Mouse (Mus musculus) layer of hippocampus, adult 9-10 months (tissue): ENCODE measurements at regions not wholly inside any gene's neighbourhood (a gene's known extent, or its start where the extent isn't known, plus 50 kb on each side); places are given as distances from the start of the nearest gene placed in this dataset.

ENCODE experiments used
- DNase-seq: peaks from one replicate; pipeline ENCODE4 v3.0.0; 2022; ENCODE audit warnings: low spot score

DNA sequence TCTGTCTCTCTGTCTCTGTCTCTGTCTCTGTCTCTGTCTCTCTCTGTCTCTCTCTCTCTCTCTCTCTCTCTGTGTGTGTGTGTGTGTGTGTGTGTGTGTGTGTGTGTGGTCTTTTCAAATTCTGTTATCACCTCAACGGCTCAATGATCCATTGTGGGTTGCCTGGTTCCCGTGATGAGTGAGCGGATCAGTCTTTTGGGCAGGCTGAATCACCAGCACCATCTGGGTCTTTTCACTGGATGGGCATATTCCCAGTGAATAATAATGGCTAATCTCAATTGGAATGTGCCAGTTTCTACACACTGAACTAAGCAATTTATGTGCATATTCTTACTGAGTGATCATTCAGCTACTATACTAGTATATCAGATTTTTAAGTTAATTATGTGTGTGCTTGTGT is 216.4 kb downstream of the Lmx1a start:
- peak; percentile 41 for DNase-seq

DNA sequence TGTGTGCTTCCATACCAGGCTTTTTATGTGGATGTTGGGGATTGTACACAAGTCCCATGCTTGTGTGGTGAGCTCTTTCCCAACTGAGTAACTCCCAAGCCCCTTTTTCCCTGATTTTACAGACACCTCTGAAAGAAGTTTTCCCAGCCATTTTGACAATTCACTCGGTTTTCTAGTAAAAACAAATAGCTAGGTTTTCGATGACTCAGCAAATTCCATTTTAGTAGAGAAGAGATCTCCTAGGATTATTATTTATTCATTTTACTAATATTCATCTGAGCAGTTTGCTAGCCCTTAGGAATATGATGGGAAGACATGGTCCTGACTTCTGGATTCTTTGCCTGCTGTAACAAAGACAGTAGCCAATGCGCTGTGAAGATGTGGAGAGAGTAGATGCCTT is 223.0 kb downstream of the Lmx1a start:
- no peak for DNase-seq

DNA sequence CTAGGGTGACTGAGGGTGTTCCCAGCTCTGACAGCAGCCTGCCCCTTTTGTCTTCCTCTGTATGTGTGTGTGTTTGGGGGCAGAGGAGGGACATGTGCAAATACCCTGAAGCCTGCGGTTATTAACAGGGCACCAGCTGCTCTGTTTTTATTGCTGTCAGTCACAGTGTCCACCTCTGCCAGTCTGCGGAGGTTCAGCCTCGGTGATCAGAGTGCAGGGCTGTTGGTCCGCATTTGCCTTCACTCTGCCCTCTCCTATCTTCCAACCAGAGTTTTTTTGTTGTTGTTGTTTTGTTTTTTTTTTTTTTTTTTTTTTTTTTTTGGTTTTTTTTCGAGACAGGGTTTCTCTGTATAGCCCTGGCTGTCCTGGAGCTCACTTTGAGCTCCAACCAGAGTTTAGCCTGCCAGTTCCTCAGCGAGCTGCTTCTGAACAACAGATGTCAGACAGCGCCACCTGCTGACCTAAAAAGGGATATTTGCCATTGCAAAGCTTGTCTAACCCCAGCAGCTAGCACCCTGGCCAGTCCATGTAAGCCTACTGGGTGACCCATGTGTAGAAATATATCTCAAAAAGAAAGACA is 226.0 kb downstream of the Lmx1a start:
- peak; percentile 64 for DNase-seq

DNA sequence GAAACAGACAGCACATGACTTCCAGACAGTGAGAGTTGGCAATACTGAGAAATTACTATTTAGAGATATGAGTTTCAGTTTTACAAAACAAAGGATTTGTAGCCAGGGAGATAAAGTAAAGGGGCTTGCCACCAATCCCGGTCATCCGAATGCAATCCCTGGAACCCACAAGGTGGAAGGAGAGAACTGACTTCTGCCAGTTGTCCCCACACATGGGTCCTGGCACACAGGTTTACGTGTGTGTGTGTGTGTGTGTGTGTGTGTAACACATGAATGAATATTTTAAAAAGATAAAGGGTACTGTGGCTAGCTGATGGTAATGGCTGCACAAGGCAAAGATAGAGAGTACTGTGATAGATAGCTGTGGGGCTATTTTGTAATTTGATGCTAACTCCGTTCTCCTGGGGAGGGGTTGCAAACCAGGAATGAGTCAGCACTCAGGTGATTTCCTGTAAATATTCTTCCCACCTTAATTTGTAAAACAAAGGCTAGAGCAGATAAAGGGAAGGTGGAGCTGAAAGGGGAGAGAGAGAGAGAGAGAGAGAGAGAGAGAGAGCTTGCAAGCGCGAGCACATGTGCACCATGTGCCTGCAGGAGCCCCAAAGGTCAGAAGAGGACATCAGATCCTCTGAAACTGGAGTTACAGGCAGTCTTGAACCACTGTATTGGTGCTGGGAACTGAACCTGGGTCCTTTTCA is 226.7 kb downstream of the Lmx1a start:
- no peak for DNase-seq

DNA sequence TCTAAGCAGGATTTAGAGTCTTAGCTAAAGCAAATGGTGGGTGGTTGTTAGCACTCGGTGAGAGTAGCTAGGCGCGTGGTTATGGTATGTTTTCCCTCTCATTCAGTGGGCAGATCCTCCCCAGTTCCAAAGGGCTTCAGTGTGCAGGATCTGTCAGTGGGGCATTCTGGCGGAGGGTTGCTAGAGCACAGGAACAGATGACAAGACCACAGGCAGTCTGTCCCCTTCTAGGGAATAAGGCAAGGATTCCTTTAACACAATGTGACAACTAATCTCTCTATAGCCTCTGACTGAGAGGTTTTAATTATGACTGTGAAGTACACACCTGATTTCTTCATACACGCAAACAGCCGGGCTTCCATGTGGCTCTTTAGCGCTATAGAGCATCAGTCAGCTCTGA is 233.9 kb downstream of the Lmx1a start:
- no peak for DNase-seq

DNA sequence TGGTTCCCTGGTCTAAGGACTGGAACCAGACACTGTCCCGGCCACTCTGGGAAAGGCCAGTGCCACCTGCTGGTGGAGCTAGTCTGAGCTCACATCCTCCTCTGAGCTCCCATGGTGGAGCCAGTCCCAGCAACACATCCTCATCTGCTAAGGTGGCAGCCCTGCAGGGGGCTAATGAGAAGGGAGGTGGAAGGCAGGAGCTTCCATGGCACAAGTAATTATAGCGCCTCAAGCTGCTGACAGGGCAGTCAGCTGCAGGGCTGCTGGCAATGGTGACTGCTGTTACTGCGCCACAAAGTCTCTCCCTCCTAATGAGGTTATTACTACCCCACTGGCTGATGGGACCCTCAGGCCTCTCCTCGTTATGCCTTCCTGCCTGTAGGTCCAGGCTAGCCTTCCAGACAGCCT is 239.0 kb downstream of the Lmx1a start:
- DNase-seq: no peak

DNA sequence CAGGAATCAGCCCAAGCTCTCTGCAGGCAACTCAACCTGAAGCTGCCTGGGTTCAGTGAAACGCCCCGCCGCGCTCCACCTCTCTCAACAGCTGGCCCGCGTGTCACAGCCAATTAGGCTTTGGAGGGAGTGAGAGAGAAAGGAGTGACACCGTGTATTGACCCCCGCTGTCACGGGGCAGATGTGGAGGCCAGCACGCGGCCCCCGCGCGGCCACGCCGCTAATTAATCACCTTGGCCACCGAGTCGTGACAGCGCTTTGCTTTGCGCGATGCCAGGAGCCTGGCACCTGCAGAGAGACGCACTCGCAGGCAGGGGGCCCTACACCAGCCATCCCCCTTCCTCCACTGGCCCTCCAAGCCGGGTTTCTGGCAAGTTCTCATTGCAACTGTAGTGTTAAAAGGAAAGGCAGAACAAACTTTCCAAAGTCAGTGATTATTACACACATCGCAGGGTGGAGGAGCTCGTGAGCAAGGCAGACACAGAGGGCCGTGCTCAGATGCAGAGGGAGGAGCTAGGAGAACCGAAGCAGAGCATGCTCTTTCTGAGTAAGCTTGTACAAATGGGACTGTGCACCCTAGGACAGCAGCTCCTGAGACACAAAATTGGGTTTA is 240.8 kb downstream of the Lmx1a start:
- no peak for DNase-seq

DNA sequence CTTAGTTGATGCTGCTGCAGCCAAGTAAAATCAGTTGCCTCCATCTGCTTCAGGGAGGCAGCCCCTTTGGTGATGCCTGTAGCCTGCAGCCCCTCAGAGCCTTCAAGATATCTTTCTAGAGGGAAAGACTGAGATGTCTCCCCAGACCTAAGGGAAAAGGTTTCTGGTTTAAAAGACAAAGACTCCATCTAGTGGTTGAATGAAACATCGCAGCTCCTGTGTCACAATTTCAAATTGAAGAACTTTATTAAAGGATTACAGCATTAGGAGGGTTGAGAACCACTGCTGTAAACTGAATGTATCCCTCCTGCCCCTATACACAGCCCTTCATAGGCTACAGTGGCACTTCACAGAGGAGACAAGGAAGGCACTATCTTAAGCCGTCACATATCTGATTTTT is 243.1 kb downstream of the Lmx1a start:
- peak; percentile 44 for DNase-seq

DNA sequence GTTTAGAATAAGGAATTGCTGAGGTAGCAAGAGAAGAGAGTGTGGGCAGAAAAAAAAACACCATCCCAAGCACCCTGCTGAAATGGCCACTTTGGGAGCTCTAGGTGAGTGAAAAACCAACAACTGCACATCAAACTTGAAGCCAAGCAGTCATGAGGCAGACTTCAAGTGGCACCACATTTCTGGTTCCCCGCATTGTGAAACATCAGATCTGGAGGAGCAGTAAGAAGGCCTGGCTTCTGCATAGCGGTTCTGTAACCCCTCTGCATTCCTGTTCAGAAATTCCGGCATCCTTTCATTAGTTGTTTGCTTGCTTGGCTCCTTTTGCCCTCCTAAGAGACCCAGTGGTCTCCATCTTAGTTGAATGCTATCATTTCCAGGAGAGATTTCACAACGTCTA is 247.7 kb downstream of the Lmx1a start:
- DNase-seq: no peak

DNA sequence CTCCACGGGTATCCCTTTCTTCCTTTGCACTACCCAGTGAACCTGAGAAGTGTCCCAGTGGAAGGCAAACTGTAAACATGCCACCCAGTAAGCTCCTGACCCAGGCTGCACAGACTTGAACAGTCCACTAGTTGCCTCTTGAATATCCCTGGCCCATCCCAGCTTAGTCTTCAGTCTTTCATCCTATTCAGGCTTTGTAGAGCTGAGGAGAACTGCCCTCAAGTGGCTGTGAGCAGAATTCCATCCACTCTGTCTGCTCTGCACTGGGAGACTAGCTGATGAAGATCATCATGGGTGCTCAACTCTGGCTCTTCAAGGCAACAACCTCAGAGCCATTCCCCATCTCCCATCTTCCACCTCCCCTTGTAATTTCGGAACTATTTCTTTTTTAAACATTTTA is 249.1 kb downstream of the Lmx1a start:
- no peak for DNase-seq

DNA sequence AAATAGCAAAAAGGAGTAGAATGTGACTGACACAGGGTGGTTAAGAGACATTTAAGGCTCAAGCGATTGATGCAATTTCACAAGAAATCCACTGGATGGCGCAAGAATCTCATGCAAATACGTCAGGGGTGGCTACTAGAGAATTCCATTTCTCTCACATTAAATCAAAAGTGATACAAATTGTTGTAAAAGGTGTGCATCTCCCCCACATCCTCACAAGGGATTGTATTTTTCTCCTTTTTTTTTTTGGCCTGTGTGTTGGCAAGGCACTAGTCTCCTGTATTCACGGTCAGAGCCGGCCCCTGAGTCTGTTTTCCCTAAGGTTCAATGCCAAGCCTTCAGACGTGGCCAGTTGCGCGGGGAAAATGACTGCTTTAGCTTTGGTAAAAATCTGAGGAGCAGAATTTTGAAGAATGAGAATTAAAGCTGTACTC is 253.0 kb downstream of the Lmx1a start:
- peak; percentile 36 for DNase-seq

DNA sequence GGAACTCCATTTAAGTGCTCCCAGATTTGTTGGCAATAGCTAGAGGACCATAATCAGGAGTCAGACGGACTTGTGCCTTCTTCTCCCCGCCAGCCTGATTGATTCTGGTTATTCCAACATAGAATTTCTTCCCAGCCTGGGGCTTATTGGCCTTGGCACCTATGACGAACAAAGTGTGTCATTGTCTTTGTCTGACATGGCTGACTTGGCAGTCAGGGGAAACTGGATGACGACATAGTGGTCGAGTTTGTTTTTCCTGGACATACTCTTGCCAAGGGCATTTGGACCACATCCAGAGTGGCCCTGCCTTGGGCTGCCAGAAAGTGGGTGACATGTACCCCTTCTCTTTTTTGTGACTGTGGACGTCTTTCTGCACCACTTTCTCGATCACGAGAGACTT is 254.1 kb downstream of the Lmx1a start:
- DNase-seq: no peak

DNA sequence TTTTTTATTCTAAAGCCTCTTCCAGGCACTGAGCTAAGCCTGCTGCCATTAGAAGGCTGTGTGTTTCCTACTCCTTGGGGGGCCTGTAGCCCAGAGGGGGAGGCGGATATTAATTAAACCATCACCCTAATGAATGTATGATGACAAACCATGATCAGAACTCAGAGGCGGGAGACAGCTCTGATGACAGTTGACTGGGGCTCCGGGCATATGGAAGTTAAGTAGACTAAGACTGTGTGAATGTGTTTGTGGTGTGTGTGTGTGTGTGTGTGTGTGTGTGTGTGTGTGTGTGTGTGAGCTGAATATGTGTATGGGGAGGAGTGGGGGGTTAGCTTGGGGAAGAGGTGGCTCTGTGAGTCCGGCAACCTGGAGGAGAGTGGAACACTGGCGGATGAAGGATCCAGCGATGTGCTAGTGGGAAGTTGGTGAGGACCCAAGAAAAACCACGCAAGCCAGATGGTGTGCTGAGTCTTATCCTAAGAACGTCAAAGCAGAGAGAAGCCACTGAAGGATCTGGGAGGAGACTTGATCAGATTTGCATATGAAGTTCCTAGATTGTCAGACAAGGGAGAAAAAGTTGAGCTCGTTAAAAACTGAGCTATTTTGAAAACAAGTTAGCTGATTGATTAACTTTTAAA is 256.7 kb downstream of the Lmx1a start:
- DNase-seq: peak; percentile 24

DNA sequence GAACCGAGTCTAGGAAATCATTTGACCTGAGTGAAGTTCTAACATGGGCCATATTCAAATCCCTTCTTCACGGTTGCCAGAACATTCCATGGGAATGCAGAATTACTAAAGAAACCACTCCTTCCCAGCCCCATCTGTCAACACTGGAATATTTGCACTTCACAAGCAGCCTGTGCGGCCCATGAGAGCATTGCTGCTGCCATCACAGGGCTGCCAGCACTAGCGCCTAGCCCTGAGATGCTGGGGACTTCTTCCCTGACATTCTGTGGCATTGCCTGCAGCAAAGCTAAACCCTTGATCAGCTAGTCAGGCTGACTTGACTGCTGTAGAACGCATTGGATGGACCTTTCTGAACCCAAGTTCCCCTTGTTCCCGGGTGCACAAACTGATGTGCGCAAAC is 258.8 kb downstream of the Lmx1a start:
- no peak for DNase-seq

DNA sequence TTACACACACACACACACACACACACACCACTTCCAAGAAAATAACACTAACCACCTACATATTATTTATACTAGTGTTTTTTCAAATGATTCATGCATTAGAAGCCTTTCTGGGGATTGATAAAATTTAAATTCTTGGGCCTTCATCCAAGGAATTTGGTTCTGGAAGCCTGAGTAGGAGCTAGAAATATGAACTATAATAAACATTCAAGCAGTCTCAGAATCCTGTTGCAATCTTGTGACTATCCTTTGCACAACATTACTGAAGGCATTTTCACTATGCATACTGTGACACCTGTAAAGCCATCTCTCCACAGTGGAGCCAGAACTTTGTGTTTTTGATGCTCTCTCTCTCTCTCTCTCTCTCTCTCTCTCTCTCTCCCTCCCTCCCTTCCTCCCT is 262.7 kb downstream of the Lmx1a start:
- no peak for DNase-seq

DNA sequence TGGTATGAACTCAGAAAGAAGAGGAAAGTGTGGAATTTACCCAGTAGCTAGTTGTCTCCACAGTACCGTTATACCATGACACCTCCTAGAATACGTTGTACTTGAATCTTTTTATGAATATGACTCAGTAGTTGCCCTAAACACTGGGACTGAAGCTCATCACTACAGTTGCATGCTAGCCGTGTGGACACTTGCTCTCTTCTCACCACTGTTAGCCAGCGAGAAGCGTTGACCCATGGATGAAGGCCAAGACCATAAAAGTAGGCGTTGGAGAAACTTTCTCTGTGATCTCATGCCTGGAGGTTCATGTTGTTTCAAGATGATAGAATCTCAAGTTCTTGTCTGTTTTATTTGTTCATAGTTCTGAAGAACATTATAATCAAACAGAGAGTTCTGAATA is 269.5 kb downstream of the Lmx1a start:
- DNase-seq: no peak

DNA sequence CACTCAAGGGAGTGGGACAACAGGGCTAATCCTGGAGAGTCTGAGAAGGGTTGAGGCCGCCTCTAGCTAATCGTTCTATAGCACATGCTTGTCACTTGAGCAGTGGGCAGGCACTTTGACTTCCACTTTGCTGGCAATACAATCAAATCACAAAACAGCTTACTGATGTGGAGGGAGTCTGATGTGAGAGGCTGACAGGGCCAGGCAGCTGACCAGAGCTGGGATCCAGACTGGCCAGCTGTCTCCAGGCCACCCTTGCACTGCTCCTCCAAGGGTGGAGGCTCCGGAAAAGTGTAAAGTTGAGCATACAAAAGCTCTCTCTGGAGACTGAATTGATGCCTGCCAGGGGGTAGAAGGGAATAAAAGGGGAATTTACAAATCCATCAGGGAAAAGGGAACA is 280.5 kb downstream of the Lmx1a start:
- no peak for DNase-seq

DNA sequence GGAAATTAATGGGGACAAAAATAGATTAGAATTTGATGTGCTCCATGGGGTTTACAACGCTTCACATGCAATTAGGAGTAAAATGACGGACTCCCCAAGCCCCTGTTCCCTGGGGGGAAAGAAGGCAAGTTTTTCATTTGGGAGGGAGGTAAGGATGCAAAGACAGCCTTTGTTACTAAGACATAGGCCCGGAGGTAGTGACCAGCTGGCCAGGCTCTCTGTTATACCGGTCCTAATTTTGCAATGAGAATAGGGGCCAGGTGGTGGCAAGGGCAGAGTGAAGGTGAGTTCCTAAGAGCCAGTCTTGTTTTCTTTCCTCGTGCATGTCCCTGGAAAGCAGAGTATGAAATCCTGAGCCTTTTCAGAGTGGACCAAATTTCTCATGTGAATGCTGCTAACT is 280.9 kb downstream of the Lmx1a start:
- no peak for DNase-seq

DNA sequence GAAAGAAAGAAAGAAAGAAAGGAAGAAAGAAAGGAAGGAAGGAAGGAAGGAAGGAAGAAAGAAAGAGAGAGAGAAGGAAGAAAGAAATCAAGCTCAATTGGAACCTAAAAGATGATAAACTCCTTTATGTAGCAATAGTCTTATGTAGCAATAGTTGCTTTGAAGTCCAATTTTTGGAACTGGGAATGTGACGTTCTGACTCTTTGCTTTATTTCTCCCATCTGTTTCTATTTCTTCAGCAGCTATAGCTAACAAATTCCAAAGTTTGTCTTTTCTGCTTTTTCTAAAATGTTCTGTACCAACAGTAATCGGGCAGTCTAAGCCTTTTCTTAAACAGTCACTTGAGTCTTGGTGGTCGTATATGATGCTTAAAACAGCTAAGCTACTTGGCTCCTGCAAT is 287.7 kb downstream of the Lmx1a start:
- DNase-seq: no peak

DNA sequence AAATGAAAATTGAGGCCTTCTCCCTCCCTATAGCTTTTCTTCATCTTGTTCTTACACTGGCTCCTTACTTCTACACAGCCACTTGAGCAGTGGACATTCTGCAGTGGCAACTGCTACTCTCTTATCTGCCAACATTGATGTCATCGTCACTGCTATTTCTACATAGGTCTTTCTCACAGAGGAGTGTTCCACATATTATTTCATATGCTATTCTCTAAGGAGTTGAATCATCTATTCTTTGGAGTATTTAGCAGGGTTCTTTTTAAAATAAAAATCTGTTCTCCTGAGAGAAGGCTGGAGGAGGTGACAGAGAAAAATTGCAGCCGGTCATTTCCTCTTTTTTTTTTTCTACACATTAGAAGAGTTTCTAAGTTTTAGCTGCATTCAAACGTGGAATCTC is 290.1 kb downstream of the Lmx1a start:
- no peak for DNase-seq

DNA sequence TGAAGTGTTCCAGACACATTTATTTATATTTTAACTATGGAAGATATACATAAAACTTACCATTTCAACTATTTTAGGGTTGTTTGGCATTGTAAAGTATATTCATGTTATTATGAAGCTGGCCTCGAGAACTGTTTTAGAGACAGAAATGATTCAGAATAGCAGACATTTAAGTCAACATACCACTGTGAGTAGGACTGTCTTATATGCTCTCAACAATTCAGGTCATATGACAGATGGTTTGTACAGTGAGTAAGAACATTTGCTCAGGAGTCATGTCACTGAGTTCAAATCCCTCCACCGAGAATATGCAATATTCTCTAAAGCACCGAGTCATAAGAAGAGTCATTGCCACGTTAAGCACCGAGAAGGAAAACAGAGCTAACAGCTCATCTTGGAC is 290.6 kb downstream of the Lmx1a start:
- no peak for DNase-seq

DNA sequence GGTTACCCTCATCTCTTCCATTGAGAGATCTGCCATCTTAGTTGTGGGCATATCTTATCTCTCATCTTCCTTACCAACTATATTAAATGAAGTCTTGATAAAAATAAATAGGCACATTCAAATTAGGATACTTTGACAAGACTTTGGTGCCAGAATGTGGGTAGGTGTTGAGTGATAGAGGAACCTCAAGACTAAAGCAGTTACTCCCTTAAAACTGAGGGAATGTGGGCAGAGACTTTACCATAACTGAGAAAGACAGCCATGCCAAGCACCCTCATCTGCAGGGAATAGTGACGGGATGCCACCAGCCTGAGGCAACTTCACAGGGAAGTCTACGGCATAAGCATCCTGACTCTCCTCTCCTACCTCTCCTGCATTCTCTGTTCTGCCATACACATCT is 292.3 kb downstream of the Lmx1a start:
- DNase-seq: no peak

DNA sequence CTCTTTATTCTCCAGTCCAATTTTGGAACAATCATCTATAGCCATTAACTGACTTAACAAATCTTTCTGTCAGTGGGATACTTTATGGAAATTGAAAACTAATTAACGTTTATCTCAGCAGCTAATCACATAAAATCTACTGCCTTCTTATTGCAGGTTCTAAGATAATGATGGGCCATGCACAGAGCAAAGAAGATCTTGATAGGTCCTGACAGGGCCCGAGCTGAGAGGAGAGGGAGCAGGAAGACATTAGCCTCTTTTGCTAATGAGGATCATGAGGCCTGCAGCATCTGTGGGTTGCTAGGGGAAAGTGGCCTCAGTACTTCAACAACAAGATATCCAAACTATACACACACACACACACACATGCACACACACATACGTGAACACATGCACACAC is 318.4 kb downstream of the Lmx1a start:
- DNase-seq: no peak
